Mouse (Mus musculus): Measurements from ENCODE around the gene Ambra1.

- TF ChIP-seq E2F4 (IDR thresholded peaks at IDR 0.05; ENCODE audit: insufficient replicate concordance, low read depth, low read length) (no peak), CHD2 (IDR thresholded peaks at IDR 0.05; ENCODE audit: low read length) (no peak), CTCF (conservative IDR thresholded peaks at IDR 0.05 in 1 of 2, IDR thresholded peaks at IDR 0.05 in 1 of 2; ENCODE audit: low read depth in 2 of 2, low read length in 2 of 2) (no peak), MAZ (IDR thresholded peaks at IDR 0.05; ENCODE audit: low read depth, low read length) (no peak), EP300 (IDR thresholded peaks at IDR 0.05; ENCODE audit: low read length) (no peak), RCOR1 (conservative IDR thresholded peaks at IDR 0.05; ENCODE audit: low read depth, low read length) (no peak), TBP (conservative IDR thresholded peaks at IDR 0.05; ENCODE audit: low read depth, low read length) (no peak)
Measured at GRCm38 (mm10) chr2:91933471-91933870, 203.5 kb downstream of the Ambra1 start.
